Mouse (Mus musculus): Measurements from ENCODE around the gene Pcdh7.

GRCm38 (mm10) chr5:57771122-57771521, 53.4 kb downstream of the Pcdh7 start:
- TF ChIP-seq CTCF (IDR thresholded peaks at IDR 0.05; ENCODE audit: insufficient read depth, low read depth, low read length) = no peak
- no peak for TF ChIP-seq POLR2A (IDR thresholded peaks at IDR 0.05; ENCODE audit: insufficient read depth, low read depth, low read length)
